Mouse (Mus musculus): ENCODE measurements around the gene Cxcl9.
"Not testable (repeated sequence)": the region's sequence is repeated elsewhere in the genome, so short reads cannot be mapped to it uniquely, and the experiment has no call there.

Cxcl9 gene
- long read RNA-seq, experiment 1, result 0 reads
- long read RNA-seq, experiment 2, result 0 reads

GRCm38 (mm10) chr5:92327929-92328328 lies at the start of gene Cxcl9:
Cxcl9 (minus strand) TSS chr5:92328079.
- intact Hi-C loops (cut with DNase I), result no loop called here

- intact Hi-C loops (cut with DNase I), result no loop called here
Observed at GRCm38 (mm10) chr5:92376795-92377405, 49.0 kb upstream of the Cxcl9 start.

- intact Hi-C loops (cut with DNase I), result no loop called here
Observed at GRCm38 (mm10) chr5:92375368-92375767, 47.5 kb upstream of the Cxcl9 start.

- intact Hi-C loops (cut with DNase I), result no loop called here
Observed at GRCm38 (mm10) chr5:92374721-92375142, 46.9 kb upstream of the Cxcl9 start.

- intact Hi-C loops (cut with DNase I), result no loop called here
Observed at GRCm38 (mm10) chr5:92372605-92373004, 44.7 kb upstream of the Cxcl9 start.

GRCm38 (mm10) chr5:92371361-92371976 lies 43.6 kb upstream of the Cxcl9 start:
- intact Hi-C loops (cut with DNase I), result no loop called here

GRCm38 (mm10) chr5:92370891-92371290 lies 43.0 kb upstream of the Cxcl9 start:
- intact Hi-C loops (cut with DNase I), result no loop called here

GRCm38 (mm10) chr5:92370392-92370791 lies 42.5 kb upstream of the Cxcl9 start:
- intact Hi-C loops (cut with DNase I), result no loop called here

GRCm38 (mm10) chr5:92369151-92369994 lies 41.5 kb upstream of the Cxcl9 start:
- intact Hi-C loops (cut with DNase I), result no loop called here

GRCm38 (mm10) chr5:92368392-92368791 lies 40.5 kb upstream of the Cxcl9 start:
- intact Hi-C loops (cut with DNase I), result no loop called here

- intact Hi-C loops (cut with DNase I), result no loop called here
Observed at GRCm38 (mm10) chr5:92366565-92366964, 38.7 kb upstream of the Cxcl9 start.

GRCm38 (mm10) chr5:92365146-92365705 lies 37.3 kb upstream of the Cxcl9 start:
- intact Hi-C loops (cut with DNase I), result no loop called here

GRCm38 (mm10) chr5:92364011-92364410 lies 36.1 kb upstream of the Cxcl9 start:
- intact Hi-C loops (cut with DNase I), result no loop called here

- intact Hi-C loops (cut with DNase I), result no loop called here
Observed at GRCm38 (mm10) chr5:92363179-92363578, 35.3 kb upstream of the Cxcl9 start.

GRCm38 (mm10) chr5:92358767-92359455 lies 31.0 kb upstream of the Cxcl9 start:
- intact Hi-C loops (cut with DNase I), result no loop called here

- intact Hi-C loops (cut with DNase I), result no loop called here
Observed at GRCm38 (mm10) chr5:92358033-92358432, 30.2 kb upstream of the Cxcl9 start.

GRCm38 (mm10) chr5:92353517-92353916 lies 25.6 kb upstream of the Cxcl9 start:
- intact Hi-C loops (cut with DNase I), result no loop called here

GRCm38 (mm10) chr5:92352716-92353115 lies 24.8 kb upstream of the Cxcl9 start:
- intact Hi-C loops (cut with DNase I), result not testable (repeated sequence)

- intact Hi-C loops (cut with DNase I), result no loop called here
Observed at GRCm38 (mm10) chr5:92349731-92350130, 21.9 kb upstream of the Cxcl9 start.

GRCm38 (mm10) chr5:92348794-92349413 lies 21.0 kb upstream of the Cxcl9 start, which contains the start of gene Cxcl10:
Cxcl10 (minus strand) TSS chr5:92348889.
- intact Hi-C loops (cut with DNase I), result no loop called here

GRCm38 (mm10) chr5:92345006-92345405 lies 17.1 kb upstream of the Cxcl9 start:
- intact Hi-C loops (cut with DNase I), result no loop called here
